Mouse (Mus musculus) neural tube, embryonic 15.5 days (tissue): ENCODE results near the gene Dennd1b. TPM values are rescaled to one million over a fixed set of nuclear protein-coding genes. Genes with fewer than 3 reads are reported as not detected.

Experiments used
- ATAC-seq: fragments of 200-750 bp; cut with Nextera tagmentation; 2 replicates; pipeline ENCODE4 v1.8.0; 2017; ENCODE audit warnings: mild to moderate bottlenecking, moderate TSS enrichment, moderate library complexity; ENCODE audit not compliant: low FRiP score
- H3K27ac ChIP-seq: fragments of 300-500 bp; sonication (generic); replicated peaks from 2 replicates; pipeline ENCODE4 v1.5.1; 2015; ENCODE audit warnings: mild to moderate bottlenecking, inconsistent platforms
- H3K27me3 ChIP-seq: fragments of 300-500 bp; sonication (generic); replicated peaks from 2 replicates; pipeline ENCODE4 v1.6.1; 2015; ENCODE audit warnings: inconsistent platforms
- H3K36me3 ChIP-seq: fragments of 300-500 bp; sonication (generic); 2 replicates; pipeline ENCODE4 v1.6.1; 2015; ENCODE audit warnings: inconsistent platforms
- H3K4me1 ChIP-seq: fragments of 300-500 bp; sonication (generic); 2 replicates; pipeline ENCODE4 v1.6.1; 2015; ENCODE audit warnings: inconsistent platforms
- H3K4me2 ChIP-seq: fragments of 300-500 bp; sonication (generic); 2 replicates; pipeline ENCODE4 v1.6.1; 2015; ENCODE audit warnings: inconsistent platforms, mild to moderate bottlenecking, moderate library complexity
- H3K4me3 ChIP-seq: fragments of 300-500 bp; sonication (generic); replicated peaks from 2 replicates; pipeline ENCODE4 v1.5.1; 2015; ENCODE audit warnings: mild to moderate bottlenecking, inconsistent platforms
- H3K9ac ChIP-seq: fragments of 300-500 bp; sonication (generic); replicated peaks from 2 replicates; pipeline ENCODE4 v1.6.1; 2015; ENCODE audit warnings: mild to moderate bottlenecking, inconsistent platforms
- H3K9me3 ChIP-seq: fragments of 300-500 bp; sonication (generic); replicated peaks from 2 replicates; pipeline ENCODE4 v1.6.1; 2016; ENCODE audit warnings: inconsistent platforms
- WGBS: fragments of 180-500 bp; shearing (Covaris S2); methylation state at CpG from one replicate; pipeline ENCODE4 v1.1.7; 2015; ENCODE audit warnings: mixed read lengths; 5-methylcytosine and 5-hydroxymethylcytosine counted together
- polyA plus RNA-seq: library from polyadenylated mRNA; unstranded; fragments of >200 nt; fragmentation: Nextera tagmentation; extraction: Ambion mirVana; gene quantifications from 2 replicates; pipeline ENCODE4 v1.2.1, GENCODE M21; 2015

Gene Dennd1b
- polyA plus RNA-seq, 1 experiment from 2014 or later: 9.1 TPM

GRCm38 (mm10) chr1:138939579-138940139 is 23.6 kb upstream of the Dennd1b start:
- H3K4me1 ChIP-seq: no peaks in the 10 kb centered on the region
- H3K27me3 ChIP-seq: no peaks in the 10 kb centered on the region
- 77% methylated on average over 6 of the region's 6 CpGs for WGBS
- no peaks in the 10 kb centered on the region for H3K36me3 ChIP-seq
- no peak overlapping the region for H3K9ac ChIP-seq
- H3K27ac ChIP-seq: no peak overlapping the region
- no peak for ATAC-seq
- no peak overlapping the region for H3K4me2 ChIP-seq
- H3K4me3 ChIP-seq: no peak overlapping the region
- H3K9me3 ChIP-seq: no peaks in the 10 kb centered on the region

GRCm38 (mm10) chr1:138940407-138940806 is 22.8 kb upstream of the Dennd1b start:
- WGBS: 91% methylated on average over 8 of the region's 8 CpGs
- H3K4me2 ChIP-seq: no peak overlapping the region
- no peaks in the 10 kb centered on the region for H3K36me3 ChIP-seq
- no peaks in the 10 kb centered on the region for H3K27me3 ChIP-seq
- H3K4me3 ChIP-seq: no peak overlapping the region
- no peaks in the 10 kb centered on the region for H3K9me3 ChIP-seq
- H3K9ac ChIP-seq: no peak overlapping the region
- ATAC-seq: no peak
- no peaks in the 10 kb centered on the region for H3K4me1 ChIP-seq
- no peak overlapping the region for H3K27ac ChIP-seq

- no peaks in the 10 kb centered on the region for H3K36me3 ChIP-seq
- H3K27me3 ChIP-seq: no peaks in the 10 kb centered on the region
- no peaks in the 10 kb centered on the region for H3K9me3 ChIP-seq
- no peak overlapping the region for H3K4me2 ChIP-seq
- no peak overlapping the region for H3K9ac ChIP-seq
- H3K4me1 ChIP-seq: no peaks in the 10 kb centered on the region
- H3K27ac ChIP-seq: no peak overlapping the region
- no peak overlapping the region for H3K4me3 ChIP-seq
- ATAC-seq: no peak
Observed at GRCm38 (mm10) chr1:138952173-138952572, 11.1 kb upstream of the Dennd1b start.

GRCm38 (mm10) chr1:138954978-138955377 is 8.3 kb upstream of the Dennd1b start:
- no peak overlapping the region for H3K27ac ChIP-seq
- no peaks in the 10 kb centered on the region for H3K36me3 ChIP-seq
- no peaks in the 10 kb centered on the region for H3K27me3 ChIP-seq
- no peaks in the 10 kb centered on the region for H3K4me1 ChIP-seq
- H3K4me3 ChIP-seq: no peak overlapping the region
- ATAC-seq: no peak
- no peak overlapping the region for H3K4me2 ChIP-seq
- no peaks in the 10 kb centered on the region for H3K9me3 ChIP-seq
- 93% methylated on average over 5 of the region's 5 CpGs for WGBS
- H3K9ac ChIP-seq: no peak overlapping the region

GRCm38 (mm10) chr1:138955455-138955854 is 7.8 kb upstream of the Dennd1b start:
- no peak overlapping the region for H3K4me2 ChIP-seq
- H3K27ac ChIP-seq: no peak overlapping the region
- no peaks in the 10 kb centered on the region for H3K4me1 ChIP-seq
- H3K9ac ChIP-seq: no peak overlapping the region
- WGBS: 90% methylated on average over 4 of the region's 4 CpGs
- H3K36me3 ChIP-seq: no peaks in the 10 kb centered on the region
- no peaks in the 10 kb centered on the region for H3K9me3 ChIP-seq
- no peaks in the 10 kb centered on the region for H3K27me3 ChIP-seq
- H3K4me3 ChIP-seq: no peak overlapping the region
- no peak for ATAC-seq

- H3K9me3 ChIP-seq: no peaks in the 10 kb centered on the region
- no peak overlapping the region for H3K9ac ChIP-seq
- no peak for ATAC-seq
- no peak overlapping the region for H3K4me2 ChIP-seq
- no peak overlapping the region for H3K27ac ChIP-seq
- H3K36me3 ChIP-seq: no peaks in the 10 kb centered on the region
- H3K4me1 ChIP-seq: no peaks in the 10 kb centered on the region
- no peak overlapping the region for H3K4me3 ChIP-seq
- no peaks in the 10 kb centered on the region for H3K27me3 ChIP-seq
Observed at GRCm38 (mm10) chr1:138956511-138956910, 6.7 kb upstream of the Dennd1b start.

GRCm38 (mm10) chr1:138957111-138957510 is 6.1 kb upstream of the Dennd1b start:
- H3K4me3 ChIP-seq: no peak overlapping the region
- no peak overlapping the region for H3K9ac ChIP-seq
- no peaks in the 10 kb centered on the region for H3K36me3 ChIP-seq
- H3K27me3 ChIP-seq: no peaks in the 10 kb centered on the region
- H3K9me3 ChIP-seq: no peaks in the 10 kb centered on the region
- H3K4me2 ChIP-seq: no peak overlapping the region
- no peak for ATAC-seq
- no peak overlapping the region for H3K27ac ChIP-seq
- WGBS: 53% methylated on average over 4 of the region's 4 CpGs
- H3K4me1 ChIP-seq: no peaks in the 10 kb centered on the region

- no peak overlapping the region for H3K4me3 ChIP-seq
- no peak overlapping the region for H3K4me2 ChIP-seq
- no peak for ATAC-seq
- peaks cover 6% of the 10 kb centered on the region for H3K4me1 ChIP-seq
- no peak overlapping the region for H3K9ac ChIP-seq
- WGBS: 83% methylated on average over 3 of the region's 3 CpGs
- no peaks in the 10 kb centered on the region for H3K9me3 ChIP-seq
- H3K27ac ChIP-seq: no peak overlapping the region
- H3K27me3 ChIP-seq: no peaks in the 10 kb centered on the region
- H3K36me3 ChIP-seq: no peaks in the 10 kb centered on the region
Observed at GRCm38 (mm10) chr1:138958863-138959262, 4.4 kb upstream of the Dennd1b start.

- 80% methylated on average over 4 of the region's 4 CpGs for WGBS
- Histone ChIP-seq H3K9ac (no peak overlapping the region), H3K9me3 (no peaks in the 10 kb centered on the region), H3K36me3 (no peaks in the 10 kb centered on the region), H3K27me3 (no peaks in the 10 kb centered on the region), H3K27ac (no peak overlapping the region), H3K4me3 (no peak overlapping the region), H3K4me2 (no peak overlapping the region), H3K4me1 (peaks cover 8% of the 10 kb centered on the region)
- ATAC-seq: no peak
Observed at GRCm38 (mm10) chr1:138959903-138960483, 3.2 kb upstream of the Dennd1b start.

GRCm38 (mm10) chr1:138962266-138963101 is 751 bp upstream of the Dennd1b start:
- peak overlapping the region; percentile 90 for H3K27ac ChIP-seq
- H3K36me3 ChIP-seq: no peaks in the 10 kb centered on the region
- WGBS: 53% methylated on average over 9 of the region's 9 CpGs
- peak overlapping the region; percentile 86 for H3K9ac ChIP-seq
- H3K9me3 ChIP-seq: no peaks in the 10 kb centered on the region
- no peaks in the 10 kb centered on the region for H3K27me3 ChIP-seq
- H3K4me1 ChIP-seq: peaks cover 10% of the 10 kb centered on the region
- H3K4me3 ChIP-seq: peak overlapping the region; percentile 82
- ATAC-seq: no peak
- H3K4me2 ChIP-seq: peak overlapping the region; percentile 73

- no peaks in the 10 kb centered on the region for H3K27me3 ChIP-seq
- peak overlapping the region; percentile 73 for H3K4me2 ChIP-seq
- no peaks in the 10 kb centered on the region for H3K36me3 ChIP-seq
- H3K27ac ChIP-seq: peak overlapping the region; percentile 90
- H3K4me3 ChIP-seq: peak overlapping the region; percentile 82
- H3K4me1 ChIP-seq: peaks cover 10% of the 10 kb centered on the region
- under 1% methylated on average over 26 of the region's 50 CpGs for WGBS
- peak; percentile 89 for ATAC-seq
- H3K9ac ChIP-seq: peak overlapping the region; percentile 86
- no peaks in the 10 kb centered on the region for H3K9me3 ChIP-seq
Observed at GRCm38 (mm10) chr1:138963868-138964458, 728 bp downstream of the Dennd1b start.

GRCm38 (mm10) chr1:138965069-138965468 is 1.8 kb downstream of the Dennd1b start:
- Histone ChIP-seq H3K36me3 (no peaks in the 10 kb centered on the region), H3K27me3 (no peaks in the 10 kb centered on the region), H3K4me3 (no peak overlapping the region), H3K9me3 (no peaks in the 10 kb centered on the region), H3K4me2 (peak overlapping the region; percentile 40), H3K4me1 (peaks cover 10% of the 10 kb centered on the region), H3K9ac (no peak overlapping the region), H3K27ac (no peak overlapping the region)
- ATAC-seq: no peak
